Mouse (Mus musculus) B cell, adult 2 months (primary cell): ENCODE results near the gene Fgfr3.

ENCODE experiments used
- DNase-seq, 2 experiments: peaks; one replicate each; pipeline ENCODE4 v3.0.0; 2022

The Fgfr3 gene

DNA sequence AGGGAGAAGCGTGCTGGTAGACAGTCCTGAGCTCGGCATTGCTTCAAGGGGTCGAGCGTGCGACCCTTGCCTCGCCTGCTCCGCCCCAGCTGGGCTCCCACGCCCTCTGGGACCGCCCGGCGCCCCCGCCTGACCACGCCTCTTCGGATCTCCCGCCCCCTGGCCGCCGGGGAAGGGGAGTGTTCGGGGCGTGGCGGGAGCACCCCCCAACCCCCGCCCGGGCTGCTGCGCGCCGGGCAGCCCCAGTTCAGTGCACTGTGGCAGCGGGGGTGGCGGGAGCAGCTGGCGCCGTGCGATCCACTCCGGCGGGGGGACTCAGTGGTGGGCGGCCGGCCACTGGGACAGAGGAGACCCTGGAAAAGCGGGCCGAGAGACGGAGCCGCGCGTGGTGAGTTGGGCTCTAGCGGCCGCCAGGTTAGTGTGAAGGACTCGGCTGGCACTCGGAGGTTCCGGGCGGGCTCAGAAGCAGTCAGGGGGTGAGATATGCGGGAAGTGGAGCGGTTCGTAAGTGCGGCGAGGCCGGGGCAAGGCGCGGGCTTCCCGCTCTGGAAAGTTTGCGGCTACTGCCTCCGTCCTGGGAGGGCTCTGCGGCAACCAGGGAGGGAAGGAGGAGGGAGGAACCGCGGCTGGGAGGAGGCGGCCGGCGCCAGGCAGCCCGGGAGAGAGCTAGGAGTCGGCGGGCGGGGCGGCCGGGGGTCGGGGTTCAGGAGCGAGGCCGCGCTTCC is at the start of gene Fgfr3:
Fgfr3 (plus strand) TSS at position 134 of the 725 bp plus-strand sequence.
- peak; percentile 52 to 56 for DNase-seq

DNA sequence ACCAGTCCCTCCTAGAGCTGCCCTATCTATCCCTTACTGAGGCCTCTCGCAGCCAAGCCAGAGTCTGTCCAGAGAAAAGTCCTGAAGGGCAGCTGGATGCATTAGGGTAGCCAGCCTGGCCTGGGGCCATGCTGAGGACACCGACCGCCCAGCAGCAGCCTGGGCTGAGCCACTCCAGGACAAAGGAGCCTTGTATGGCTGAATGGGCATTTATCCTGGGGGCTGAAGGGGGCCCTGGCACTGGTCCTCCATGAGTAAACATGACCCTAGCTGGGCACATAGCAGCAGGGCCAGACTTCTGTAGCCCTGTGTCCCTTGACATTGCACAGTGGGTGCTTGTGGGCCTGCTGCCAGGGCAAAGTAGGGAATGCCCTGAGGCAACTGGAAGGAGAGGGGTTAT is 47.0 kb upstream of the Fgfr3 start:
- DNase-seq: no peak

DNA sequence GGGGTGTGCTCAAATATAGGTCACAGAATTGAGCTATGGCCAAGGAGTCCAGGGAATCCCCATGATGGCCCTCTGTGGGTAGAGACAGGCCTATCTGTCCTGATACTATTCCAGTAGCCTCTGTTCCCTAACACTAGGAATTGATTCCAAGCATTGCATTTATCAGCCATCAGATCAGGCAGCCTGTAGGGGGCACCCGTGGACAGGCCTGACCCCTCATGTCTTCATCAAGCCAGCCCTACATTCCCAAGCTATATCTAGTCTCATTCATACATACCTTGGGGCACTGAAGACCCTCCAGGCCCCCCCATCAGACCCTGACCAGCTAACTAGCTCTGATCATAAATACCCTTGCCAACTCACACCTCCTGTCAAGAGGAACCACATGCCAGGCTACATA is 45.5 kb upstream of the Fgfr3 start:
- peak; percentile 42 to 46 for DNase-seq

DNA sequence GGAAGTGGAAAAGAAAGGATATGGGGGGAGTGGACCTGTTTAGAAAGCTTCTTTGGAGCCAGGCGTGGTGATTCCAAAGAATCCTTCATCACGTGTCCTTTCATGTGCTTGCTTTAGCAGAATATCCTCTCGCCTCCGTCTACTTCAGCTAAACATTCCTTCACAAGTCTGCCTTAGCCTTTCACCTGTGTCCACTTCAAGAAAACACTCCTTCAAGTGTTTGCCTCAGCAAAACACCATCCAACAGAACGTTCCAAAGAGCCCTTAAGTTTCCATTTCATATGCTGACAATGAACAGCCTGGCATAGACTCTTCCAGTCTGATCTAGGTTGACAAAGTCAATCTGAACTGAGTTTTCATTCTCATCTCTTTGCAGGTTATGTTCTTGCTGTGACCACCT is 43.2 kb upstream of the Fgfr3 start:
- no peak for DNase-seq

DNA sequence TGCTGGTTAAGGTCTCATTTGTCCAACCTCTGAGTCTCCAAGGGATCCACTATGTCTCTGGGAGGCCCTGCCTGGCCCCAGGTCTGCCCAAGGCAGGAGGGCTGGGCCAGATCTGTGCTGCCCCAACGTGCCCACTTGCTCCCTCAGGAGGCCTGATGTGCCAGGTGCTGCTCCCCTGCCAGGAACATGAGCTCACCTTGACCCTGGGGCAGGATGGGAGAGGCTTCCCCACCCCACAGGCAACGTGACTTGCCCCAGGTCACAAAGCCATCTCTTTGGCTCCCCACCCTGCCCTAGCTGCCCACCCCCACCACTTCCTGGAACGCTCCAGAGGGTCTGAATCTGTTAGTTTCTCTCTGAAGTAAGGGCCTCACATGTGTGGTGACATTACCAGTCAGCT is 40.4 kb upstream of the Fgfr3 start:
- DNase-seq: no peak

DNA sequence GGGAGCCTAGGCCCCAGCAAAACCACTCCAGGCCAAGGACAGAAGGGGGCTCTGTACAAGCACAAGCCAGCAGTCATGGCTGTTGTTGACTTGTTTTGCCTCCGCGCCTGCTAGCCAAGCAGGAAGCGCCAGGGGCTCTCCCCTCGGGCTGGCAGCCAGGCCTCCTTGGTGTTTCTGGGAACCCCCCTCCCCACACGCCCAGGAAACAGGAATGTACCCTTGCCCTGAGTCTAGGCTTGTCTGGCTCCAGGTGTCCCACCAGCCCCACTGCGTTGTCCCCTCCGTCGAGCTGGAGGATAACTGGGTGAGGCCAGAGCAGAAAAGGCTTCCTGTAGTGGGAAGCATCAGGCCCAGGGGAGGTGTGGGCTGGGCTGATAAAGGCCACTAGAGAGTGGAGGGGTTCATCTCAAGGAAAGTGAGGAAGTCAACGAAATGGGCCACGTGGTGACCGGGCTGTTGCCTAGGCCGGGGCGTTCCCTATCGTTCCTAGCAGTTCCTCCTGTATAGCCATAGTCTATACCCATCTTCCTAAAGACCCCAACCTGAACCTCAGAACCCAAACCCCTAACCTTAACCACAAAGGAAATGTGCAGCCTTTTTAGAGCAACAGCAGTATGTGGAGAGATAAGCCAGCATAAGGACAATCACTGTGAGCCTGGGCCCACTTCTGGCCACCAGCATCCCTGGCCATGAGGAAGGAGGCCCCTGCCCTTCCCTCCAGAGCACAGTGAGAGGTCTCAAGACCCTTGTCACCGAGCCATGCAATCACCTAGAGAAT is 39.7 kb upstream of the Fgfr3 start:
- DNase-seq: no peak

DNA sequence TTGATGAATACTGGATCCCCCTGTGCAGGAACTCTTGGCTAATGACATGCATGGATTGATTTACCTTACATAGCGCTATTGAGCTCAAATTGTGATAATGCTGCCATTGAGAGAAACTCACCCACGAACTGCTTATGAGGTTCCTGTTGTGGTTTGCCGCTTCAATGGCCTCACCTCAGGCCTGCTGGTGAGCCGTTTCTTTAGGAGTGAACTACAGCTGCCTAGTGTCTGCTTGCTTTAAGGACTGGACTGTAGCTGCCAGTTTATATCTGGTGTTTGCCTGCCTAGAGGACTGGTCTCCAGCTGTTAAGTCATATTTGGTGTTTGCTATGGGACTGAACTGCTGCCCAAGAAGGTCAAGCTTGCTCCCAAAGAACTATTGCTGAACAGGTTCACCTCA is 38.5 kb upstream of the Fgfr3 start:
- peak; percentile 20 to 29 for DNase-seq

DNA sequence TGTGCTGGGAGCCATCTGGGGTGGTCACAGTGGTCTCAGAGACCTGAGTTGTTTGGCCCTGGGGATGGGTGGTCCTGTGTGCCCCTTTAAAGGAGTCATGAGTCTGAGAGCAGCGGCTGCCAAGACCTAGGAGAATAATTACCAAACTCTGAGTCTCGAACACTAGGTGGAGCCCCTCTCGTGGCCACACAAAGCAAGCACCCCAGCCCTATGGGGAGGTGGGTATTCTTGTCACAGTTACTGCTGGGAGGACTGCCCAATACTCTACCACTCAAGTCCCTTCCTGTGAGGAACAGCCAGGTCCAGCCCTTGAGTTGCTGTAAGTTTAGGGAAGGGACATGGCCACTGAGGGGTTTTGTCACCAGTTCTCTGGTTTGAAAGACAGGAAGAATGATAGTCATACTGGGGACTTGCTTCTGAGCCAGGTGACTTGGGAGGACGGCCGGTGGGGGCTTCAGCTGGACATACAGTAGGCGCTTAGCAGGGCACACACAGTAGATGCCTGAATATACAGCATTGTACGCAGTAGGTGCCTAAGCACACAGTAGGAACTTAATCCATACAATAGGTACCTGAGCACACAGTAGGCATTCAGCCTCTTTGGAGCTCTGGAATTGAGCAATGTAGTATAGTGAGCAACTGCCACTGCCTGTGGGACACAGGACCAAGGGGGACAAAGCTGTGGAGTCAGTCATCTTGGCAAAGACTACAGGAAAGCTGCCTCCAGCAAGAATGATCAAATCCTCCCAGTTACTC is 37.4 kb upstream of the Fgfr3 start:
- DNase-seq: peak in 1 of 2 experiments; percentile 23

DNA sequence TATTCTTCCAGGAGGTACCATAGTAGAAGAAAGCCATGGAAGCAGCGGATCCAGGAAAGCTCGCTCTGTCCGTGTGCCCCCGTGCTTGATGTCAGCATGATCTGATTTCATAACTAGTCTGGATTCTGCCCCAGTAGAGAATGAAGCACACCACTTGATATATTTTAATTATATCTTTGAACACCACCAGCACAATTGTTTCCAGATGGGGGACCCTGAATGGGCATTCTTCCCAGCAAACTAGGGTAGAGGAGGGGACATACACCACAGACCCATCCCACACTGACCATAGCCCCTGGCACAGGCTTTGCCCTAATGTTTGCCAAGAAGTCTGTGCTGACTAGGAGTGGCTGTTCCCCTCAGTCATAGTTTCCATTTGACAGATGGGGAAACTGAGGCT is 36.5 kb upstream of the Fgfr3 start:
- no peak for DNase-seq

DNA sequence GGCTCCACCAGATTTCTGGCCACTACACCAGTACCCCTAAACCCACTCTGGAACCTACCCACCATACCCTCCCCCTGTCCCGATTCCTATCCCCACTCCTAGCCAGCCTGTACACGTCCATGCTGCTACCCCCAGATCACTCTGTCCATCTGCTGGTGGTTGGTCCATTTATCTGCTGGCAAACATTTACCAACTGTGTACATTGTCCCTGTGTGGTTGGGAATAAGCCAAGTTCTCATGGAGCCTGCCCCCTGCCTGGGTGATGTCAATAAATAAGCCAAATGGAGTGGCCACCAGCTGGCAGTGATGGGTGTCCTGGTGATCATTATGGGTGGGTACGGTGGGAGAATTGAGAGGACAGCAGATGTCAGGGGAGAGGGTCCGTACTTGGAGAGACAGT is 34.3 kb upstream of the Fgfr3 start:
- no peak for DNase-seq

DNA sequence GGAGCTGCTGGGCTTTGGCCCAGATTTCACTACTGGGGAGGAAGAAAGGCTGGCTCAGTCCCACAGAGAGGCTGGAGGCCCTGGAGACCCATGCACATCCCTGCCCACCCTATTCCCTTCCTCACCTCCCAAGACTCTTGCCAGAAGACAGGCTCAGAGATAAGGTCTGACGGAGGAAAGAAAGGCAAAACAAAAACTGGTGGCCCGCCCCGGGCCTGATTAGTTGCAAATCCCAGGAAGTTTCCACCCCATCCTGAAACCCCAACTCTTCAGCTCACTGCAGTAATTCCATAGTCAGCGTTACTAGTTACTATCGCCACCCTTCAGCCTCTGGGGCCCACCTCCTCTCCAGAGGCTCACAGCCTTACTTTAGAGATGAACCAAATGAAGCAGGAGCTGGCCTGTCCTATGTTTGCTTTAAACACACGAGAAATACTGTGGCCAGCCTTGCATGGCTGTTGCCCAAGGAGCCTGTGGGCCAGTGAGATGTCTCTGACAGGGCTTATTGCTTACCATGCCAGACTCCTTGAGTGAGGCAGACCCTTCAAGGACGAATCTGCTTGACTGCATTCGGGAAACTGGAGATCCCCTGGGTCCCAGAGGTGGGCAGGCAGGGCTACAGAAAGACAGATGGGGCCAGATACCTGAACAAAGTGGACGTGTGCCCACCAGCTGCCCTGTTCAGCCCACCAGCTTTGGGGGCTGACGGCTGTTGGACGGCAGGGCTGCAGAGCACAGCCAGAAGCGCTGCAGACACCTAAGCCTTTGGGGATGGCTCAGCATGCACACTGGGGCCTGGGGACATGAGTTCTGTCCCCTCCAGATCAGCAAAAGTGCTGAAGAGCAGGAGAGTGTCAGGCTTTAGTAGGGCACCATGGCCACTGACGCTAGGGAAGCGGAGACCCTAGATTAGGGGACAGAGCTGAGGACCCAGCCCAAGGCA is 32.9 kb upstream of the Fgfr3 start:
- DNase-seq: no peak

DNA sequence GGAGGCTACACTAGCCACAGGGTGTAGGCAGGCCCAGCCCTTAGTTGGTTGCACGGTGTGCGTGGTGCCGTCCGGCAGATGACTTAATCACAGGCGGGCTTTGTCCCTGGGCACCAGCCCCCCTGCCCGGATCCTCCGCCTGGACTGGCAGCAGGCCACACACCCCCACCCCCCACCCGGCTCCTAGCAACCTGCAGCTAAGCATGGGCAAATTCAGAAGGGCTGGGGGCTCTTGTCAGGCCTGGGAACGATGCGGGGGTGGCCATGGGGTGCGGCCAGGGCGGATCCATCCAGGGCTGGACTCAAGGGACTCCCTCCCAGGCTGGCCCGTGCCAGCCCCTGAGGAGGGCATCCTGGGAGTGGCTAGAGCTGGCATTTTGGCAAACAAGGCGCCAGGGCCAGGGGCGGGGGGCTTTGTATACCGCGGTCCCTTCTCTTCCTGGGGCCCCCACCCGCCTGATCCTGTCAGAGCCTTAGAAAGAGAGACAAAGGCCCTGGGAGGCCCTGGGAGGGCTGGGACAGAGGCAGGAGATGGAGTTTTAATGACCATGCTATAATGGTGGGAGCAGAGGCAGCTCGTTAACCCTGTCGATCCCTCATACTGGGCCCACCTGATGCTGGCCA is 32.1 kb upstream of the Fgfr3 start:
- DNase-seq: no peak

DNA sequence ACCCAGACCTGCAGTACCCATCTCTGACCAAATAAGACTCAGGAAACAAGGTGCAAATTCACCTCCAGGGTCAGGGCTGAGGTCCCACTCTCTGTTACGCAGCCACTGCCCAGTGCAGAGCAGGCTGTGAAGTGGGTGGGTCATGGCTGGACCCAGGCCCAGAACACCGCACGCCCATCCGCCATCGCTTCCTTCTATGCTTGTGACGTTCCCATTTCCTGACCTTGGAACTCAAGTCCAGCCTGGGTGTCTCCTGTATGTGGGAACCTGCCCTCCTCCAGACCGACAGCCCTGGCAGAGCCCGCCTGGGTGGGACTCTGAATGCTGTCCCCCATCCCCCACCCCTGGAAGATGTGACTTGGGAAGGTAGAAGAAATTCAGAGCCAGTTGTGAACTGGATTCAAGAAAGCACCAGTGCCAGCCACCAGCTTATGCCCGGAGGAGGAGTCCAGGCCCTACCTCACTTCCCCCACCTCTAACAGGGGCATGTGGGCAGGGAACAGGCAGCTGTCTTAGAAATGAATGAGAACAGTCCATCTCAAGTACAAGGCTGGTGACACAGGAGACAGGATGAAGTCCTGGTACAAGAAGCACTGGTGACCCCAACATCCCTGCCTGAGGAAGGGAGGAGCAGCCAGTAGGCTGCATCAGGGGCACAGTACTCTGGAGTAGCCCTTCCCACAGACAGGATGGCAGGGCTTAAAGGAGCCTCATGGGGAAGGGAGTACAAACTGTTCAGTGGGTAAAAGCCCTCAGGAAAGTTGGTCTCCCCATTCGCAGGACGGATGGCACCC is 31.4 kb upstream of the Fgfr3 start:
- DNase-seq: no peak

DNA sequence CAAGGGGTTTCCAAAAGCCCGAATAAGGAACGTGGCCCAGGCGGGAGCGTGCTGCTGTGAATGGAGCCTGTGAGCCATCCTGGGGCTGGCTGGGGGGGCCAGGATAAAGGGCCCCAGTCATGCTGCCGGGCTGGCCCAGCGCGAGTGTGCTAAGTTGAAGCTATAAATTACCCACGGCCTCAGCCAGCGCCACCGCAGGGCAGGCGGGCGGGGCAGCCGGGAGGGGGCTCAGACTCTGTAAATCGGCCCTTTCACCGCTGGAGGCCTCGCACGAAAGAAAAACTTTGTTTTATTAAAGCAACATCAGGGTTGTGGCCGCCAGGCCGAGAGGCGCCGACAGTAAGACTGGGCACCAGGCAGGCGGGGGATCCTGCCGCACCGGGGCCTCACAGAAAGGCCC is 29.1 kb upstream of the Fgfr3 start:
- DNase-seq: no peak

DNA sequence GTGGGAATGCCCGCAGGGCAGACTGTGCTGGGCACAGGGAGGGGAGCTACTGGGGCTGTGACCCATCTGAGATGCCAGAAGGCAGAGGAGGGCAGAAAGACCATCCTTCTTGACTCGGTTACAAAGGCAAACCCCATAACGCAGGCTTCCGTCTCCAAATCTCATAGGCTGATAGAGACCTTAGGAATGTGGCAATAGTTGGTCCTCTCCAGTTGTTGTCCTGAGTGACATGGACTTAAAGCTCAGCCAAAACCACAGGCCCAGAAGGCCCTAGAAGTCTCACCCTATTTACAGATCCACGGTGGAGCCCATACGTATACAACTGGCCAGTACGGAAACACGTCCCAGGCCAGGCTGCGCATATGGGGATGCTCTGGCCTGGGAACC is 27.0 kb upstream of the Fgfr3 start:
- no peak for DNase-seq

DNA sequence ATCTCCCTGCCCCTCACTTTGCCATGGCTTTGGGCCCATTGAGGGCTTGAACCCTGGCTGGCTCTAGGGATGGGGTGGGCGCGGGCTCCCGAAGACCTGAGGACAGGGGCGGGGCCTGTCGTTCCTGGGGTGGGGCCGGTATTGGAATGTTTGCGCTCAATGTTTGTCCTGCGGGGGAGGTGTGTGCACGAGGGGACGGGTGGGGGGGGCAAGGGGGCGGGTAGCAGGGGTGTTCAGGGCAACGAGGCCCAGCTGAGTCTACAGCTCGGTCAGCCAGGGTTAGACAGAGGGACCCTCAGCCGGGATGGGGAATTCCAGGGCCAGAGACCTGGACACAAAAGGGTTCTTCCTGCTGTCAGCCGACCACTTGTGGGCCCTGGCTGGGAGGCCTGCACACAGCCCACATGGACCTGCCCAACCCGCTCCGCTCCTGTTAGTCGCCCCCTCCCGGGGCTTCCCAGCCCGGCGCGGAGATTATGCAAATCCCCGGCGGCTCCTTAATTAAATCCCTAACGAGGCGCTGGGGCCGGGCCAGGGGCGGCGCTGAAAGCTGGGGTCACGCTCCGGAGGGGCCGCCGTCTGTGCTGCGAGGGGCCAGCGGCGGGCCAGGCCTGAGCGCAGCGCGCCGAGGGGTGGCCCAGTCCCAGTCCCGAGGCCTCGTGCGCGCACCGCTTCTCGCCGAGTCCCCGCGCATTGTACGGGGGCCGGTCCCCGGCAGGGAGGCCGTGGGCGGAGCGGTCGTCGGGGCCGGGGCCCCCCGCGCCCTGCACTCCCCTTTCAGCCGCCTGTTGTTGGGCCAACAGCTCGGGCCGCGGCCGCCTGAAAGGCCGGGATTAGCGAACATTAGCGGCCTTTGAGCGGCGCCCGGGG is 26.4 kb upstream of the Fgfr3 start:
- peak in 1 of 2 experiments; percentile 16 for DNase-seq

DNA sequence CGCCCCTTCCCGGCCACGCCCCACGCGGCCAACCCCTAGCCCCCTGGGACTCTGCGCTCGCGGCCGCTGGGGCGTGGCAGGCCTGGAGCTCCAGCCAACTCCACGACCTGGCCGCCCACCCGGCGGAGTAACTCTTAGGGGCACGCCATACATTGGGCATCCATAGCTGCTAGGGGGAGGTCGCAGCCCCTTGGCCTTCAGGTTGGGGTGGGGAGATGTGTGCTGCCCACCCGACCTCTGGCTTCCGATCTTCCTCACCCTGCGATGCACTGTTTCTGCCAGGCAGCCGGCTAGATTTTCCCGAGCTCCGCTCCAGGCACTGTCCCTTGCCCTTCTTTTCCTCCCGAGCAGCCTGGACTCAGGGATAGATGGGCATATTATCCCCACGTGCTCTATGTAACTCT is 25.8 kb upstream of the Fgfr3 start:
- no peak for DNase-seq

DNA sequence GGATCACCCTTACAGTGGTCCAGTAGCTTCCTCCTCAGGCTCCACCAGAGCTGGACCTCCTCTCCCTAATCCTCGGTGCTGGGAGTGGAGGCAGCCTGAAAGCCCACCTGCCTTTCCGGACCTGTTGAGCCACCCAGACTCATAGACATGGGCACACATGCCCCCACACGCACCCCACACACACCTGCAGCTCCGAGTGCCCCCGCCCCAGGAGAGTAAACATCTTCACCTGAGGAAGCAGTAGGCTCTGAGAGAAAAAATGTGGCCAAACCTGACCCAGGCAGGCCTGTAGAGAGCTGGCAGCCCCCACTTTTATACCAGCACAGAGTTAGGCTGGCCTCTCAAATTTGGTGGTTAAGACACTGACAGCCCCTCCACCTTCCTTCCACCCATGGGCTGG is 25.0 kb upstream of the Fgfr3 start:
- no peak for DNase-seq

DNA sequence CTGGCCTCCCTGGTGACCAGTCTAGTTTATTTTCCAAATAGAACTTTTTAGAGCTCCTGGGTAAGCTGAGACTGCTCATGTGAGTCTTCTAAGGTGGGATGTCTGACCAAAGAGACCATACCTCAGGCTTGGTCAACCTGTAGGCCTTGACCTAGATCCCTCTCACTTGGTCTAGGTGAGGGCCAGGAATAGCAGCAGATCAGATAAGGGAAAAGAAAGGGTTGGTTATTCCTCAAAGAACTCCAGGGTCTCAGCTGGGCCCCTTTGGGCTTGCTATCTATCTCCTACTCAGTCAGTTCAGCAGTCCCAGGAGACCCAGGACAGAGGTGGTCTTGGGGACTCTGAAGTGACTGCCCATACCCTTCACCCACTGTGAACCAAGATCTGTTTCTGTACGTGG is 23.9 kb upstream of the Fgfr3 start:
- DNase-seq: no peak

DNA sequence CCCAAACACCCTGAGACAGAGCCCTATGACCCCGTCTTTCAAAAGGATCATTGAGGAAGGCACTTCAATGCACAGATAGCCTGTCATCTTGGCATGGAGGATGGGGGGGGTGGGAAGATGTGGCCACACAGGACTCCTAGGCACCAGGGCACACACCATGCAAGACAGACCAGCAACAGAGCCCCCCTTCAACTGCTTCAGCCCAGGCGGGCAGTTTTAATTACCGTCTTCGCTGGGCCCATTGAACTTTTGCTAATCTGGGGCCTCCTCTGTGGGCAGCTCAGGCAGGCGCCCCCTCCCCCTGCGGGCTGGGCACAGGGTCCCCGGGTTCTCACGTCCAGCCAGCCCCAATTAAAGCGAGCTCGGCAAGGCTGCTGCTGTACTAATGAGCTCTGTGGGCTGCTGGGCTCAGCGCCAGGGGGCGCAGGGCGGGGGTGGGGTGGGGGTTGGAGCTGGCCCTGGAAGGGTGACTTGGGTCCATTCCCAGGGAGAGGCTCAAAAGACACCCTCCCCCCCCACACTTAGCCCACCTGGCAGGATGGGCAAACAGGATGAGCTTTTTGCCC is 23.4 kb upstream of the Fgfr3 start:
- no peak for DNase-seq
